Mouse (Mus musculus) intestine, embryonic 14.5 days (tissue): Measurements from ENCODE around the gene Stk35. TPM values are rescaled to one million over a fixed set of nuclear protein-coding genes. Genes with fewer than 3 reads are reported as not detected.
A peak's percentile ranks its signal among the peaks of the same experiment; 100 is the strongest.

Source experiments
- ATAC-seq: fragments of 200-750 bp; cut with Nextera tagmentation; replicated peaks from 2 replicates; pipeline ENCODE4 v1.8.0; 2017; ENCODE audit warnings: low read depth, moderate number of reproducible peaks, moderate TSS enrichment, moderate library complexity; ENCODE audit not compliant: low FRiP score, low TSS enrichment
- DNase-seq: peaks from one replicate; pipeline ENCODE4 v3.0.0-alpha.2; 2018; ENCODE audit warnings: low spot score
- H3K27ac ChIP-seq: fragments of 300-500 bp; sonication (generic); 2 replicates; pipeline ENCODE4 v1.5.1; 2014; ENCODE audit warnings: low read depth, mild to moderate bottlenecking, control low read depth
- H3K27me3 ChIP-seq: fragments of 300-500 bp; sonication (generic); replicated peaks from 2 replicates; pipeline ENCODE4 v1.6.1; 2014; ENCODE audit warnings: low read length, control low read depth; ENCODE audit not compliant: control insufficient read depth, insufficient read depth
- H3K36me3 ChIP-seq: fragments of 300-500 bp; sonication (generic); 2 replicates; pipeline ENCODE4 v1.6.1; 2014; ENCODE audit warnings: low read length, control low read depth; ENCODE audit not compliant: control insufficient read depth, insufficient read depth
- H3K4me1 ChIP-seq: fragments of 300-500 bp; sonication (generic); replicated peaks from 2 replicates; pipeline ENCODE4 v1.6.1; 2014; ENCODE audit warnings: low read length, control low read depth, mixed read lengths; ENCODE audit not compliant: control insufficient read depth, insufficient read depth
- H3K4me2 ChIP-seq: fragments of 300-500 bp; sonication (generic); 2 replicates; pipeline ENCODE4 v1.6.1; 2014; ENCODE audit warnings: low read length
- H3K4me3 ChIP-seq: fragments of 300-500 bp; sonication (generic); 2 replicates; pipeline ENCODE4 v1.5.1; 2014; ENCODE audit warnings: low read depth, low read length, control low read depth, mixed read lengths
- H3K9ac ChIP-seq: fragments of 300-500 bp; sonication (generic); 2 replicates; pipeline ENCODE4 v1.6.1; 2014; ENCODE audit warnings: mild to moderate bottlenecking, low read length
- H3K9me3 ChIP-seq: fragments of 300-500 bp; sonication (generic); 2 replicates; pipeline ENCODE4 v1.6.1; 2016; ENCODE audit warnings: low read length, control low read depth; ENCODE audit not compliant: control insufficient read depth
- WGBS: fragments of 180-500 bp; shearing (Covaris S2); extraction: QIAGEN DNeasy Blood & Tissue Kit; methylation state at CpG from one replicate; pipeline ENCODE4 v1.1.7; 2014; 5-methylcytosine and 5-hydroxymethylcytosine counted together
- polyA plus RNA-seq: library from polyadenylated mRNA; unstranded; fragments of >200 nt; fragmentation: Nextera tagmentation; extraction: Ambion mirVana; gene quantifications from 2 replicates; pipeline ENCODE4 v1.2.1, GENCODE M21; 2014

Gene Stk35
- polyA plus RNA-seq, 1 experiment from 2014 or later = 11.8 TPM

DNA sequence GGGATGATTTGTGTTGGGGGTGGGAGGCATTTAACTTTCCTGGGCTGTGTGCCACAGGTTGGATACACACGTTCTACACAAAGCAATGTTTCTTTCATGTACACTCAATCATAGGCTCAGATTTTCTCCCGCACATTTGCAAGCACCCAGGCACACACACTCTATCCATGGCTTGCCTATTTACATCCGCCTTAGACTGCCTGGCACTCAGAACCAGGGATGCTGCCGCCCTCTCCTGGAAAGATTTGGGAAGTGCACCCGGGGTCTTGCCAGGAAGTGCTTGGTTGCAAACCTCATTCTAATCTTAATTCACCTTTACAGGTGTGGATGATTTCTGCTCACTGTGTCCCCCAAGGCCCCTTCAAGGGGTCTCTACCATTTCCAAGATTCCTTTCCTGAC, 73.2 kb downstream of the Stk35 start:
- WGBS = 9% methylated on average over 5 of the region's 5 CpGs
- no peak overlapping the region for H3K4me2 ChIP-seq
- no peaks in the 10 kb centered on the region for H3K4me1 ChIP-seq
- H3K9me3 ChIP-seq = no peaks in the 10 kb centered on the region
- no peak overlapping the region for H3K27ac ChIP-seq
- peak; percentile 95 for DNase-seq
- no peak overlapping the region for H3K4me3 ChIP-seq
- H3K36me3 ChIP-seq = no peaks in the 10 kb centered on the region
- H3K9ac ChIP-seq = no peak overlapping the region
- ATAC-seq = no peak
- no peaks in the 10 kb centered on the region for H3K27me3 ChIP-seq

GRCm38 (mm10) chr2:129874084-129874483, 73.8 kb downstream of the Stk35 start:
- Histone ChIP-seq H3K4me2 (no peak overlapping the region), H3K9me3 (no peaks in the 10 kb centered on the region), H3K36me3 (no peaks in the 10 kb centered on the region), H3K9ac (no peak overlapping the region), H3K4me3 (no peak overlapping the region), H3K27me3 (no peaks in the 10 kb centered on the region), H3K4me1 (no peaks in the 10 kb centered on the region), H3K27ac (no peak overlapping the region)
- 63% methylated on average over 9 of the region's 9 CpGs for WGBS
- ATAC-seq (no peak), DNase-seq (no peak)

- H3K36me3 ChIP-seq = no peaks in the 10 kb centered on the region
- ATAC-seq (no peak), DNase-seq (no peak)
- no peak overlapping the region for H3K4me3 ChIP-seq
- H3K9me3 ChIP-seq = no peaks in the 10 kb centered on the region
- WGBS = 75% methylated on average over 10 of the region's 10 CpGs
- no peaks in the 10 kb centered on the region for H3K27me3 ChIP-seq
- H3K27ac ChIP-seq = no peak overlapping the region
- no peaks in the 10 kb centered on the region for H3K4me1 ChIP-seq
- H3K9ac ChIP-seq = no peak overlapping the region
- no peak overlapping the region for H3K4me2 ChIP-seq
These were observed 74.3 kb downstream of the Stk35 start for GRCm38 (mm10) chr2:129874509-129875095.

DNA sequence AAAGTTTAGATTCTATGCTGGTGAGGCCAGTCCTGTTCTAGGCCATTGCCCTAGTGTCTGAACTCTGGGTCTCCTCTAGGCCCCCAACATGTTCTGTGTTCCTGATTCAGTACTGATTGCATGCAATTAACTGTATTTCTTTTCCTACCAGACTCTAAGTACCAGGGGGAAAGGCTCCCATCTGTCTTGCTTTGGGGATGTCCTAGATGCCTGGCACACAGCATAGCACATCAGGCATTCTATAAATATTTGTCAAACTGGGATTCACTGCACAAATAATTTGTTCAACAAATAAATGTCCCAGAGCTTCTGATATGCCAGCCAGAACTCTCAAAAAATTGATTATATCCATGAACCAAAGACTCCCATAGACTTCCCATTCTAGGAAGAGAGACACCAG, 76.6 kb downstream of the Stk35 start:
- ATAC-seq (no peak), DNase-seq (no peak)
- Histone ChIP-seq H3K9me3 (no peaks in the 10 kb centered on the region), H3K4me1 (no peaks in the 10 kb centered on the region), H3K4me2 (no peak overlapping the region), H3K4me3 (no peak overlapping the region), H3K36me3 (no peaks in the 10 kb centered on the region), H3K9ac (no peak overlapping the region), H3K27ac (no peak overlapping the region), H3K27me3 (no peaks in the 10 kb centered on the region)

- Histone ChIP-seq H3K27me3 (no peaks in the 10 kb centered on the region), H3K4me1 (no peaks in the 10 kb centered on the region), H3K9ac (no peak overlapping the region), H3K27ac (no peak overlapping the region), H3K9me3 (no peaks in the 10 kb centered on the region), H3K4me2 (no peak overlapping the region), H3K36me3 (no peaks in the 10 kb centered on the region), H3K4me3 (no peak overlapping the region)
- no peak for ATAC-seq
- DNase-seq = no peak
- 46% methylated on average over 3 of the region's 3 CpGs for WGBS
These were observed 79.5 kb downstream of the Stk35 start for GRCm38 (mm10) chr2:129879817-129880216.

- H3K9me3 ChIP-seq = no peaks in the 10 kb centered on the region
- no peaks in the 10 kb centered on the region for H3K4me1 ChIP-seq
- H3K9ac ChIP-seq = no peak overlapping the region
- no peak overlapping the region for H3K27ac ChIP-seq
- no peak for DNase-seq
- ATAC-seq = no peak
- no peak overlapping the region for H3K4me2 ChIP-seq
- no peak overlapping the region for H3K4me3 ChIP-seq
- no peaks in the 10 kb centered on the region for H3K27me3 ChIP-seq
- H3K36me3 ChIP-seq = no peaks in the 10 kb centered on the region
- 90% methylated on average over 7 of the region's 7 CpGs for WGBS
These were observed 79.9 kb downstream of the Stk35 start for GRCm38 (mm10) chr2:129880226-129880625.

- Histone ChIP-seq H3K9ac (no peak overlapping the region), H3K27ac (no peak overlapping the region), H3K36me3 (no peaks in the 10 kb centered on the region), H3K27me3 (no peaks in the 10 kb centered on the region), H3K4me1 (no peaks in the 10 kb centered on the region), H3K4me3 (no peak overlapping the region), H3K4me2 (no peak overlapping the region), H3K9me3 (no peaks in the 10 kb centered on the region)
- 71% methylated on average over 1 of the region's 1 CpGs for WGBS
- DNase-seq (no peak), ATAC-seq (no peak)
These were observed 81.6 kb downstream of the Stk35 start for GRCm38 (mm10) chr2:129881886-129882285.

Other genes with a start within 250 kb of the Stk35 start
- 28.0 and 29.9 TPM in 2 replicates for gene Sirpa, start 207.7 kb upstream of the Stk35 start, polyA plus RNA-seq
- 0.52 and 0.72 TPM in 2 replicates for gene Pdyn, start 100.7 kb upstream of the Stk35 start, polyA plus RNA-seq
- not detected in 2 replicates for gene Tgm3, start 211.8 kb downstream of the Stk35 start, polyA plus RNA-seq